Mouse (Mus musculus) inflammation-experienced regulatory T-cells, adult 6 months (primary cell): Measurements from ENCODE around the gene Coq5. TPM values are rescaled to one million over a fixed set of nuclear protein-coding genes. Genes with fewer than 3 reads are reported as not detected.

ENCODE experiments used
- ATAC-seq: one replicate; pipeline ENCODE4 v1.8.0; 2017
- polyA plus RNA-seq, 3 experiments: library from polyadenylated mRNA; unstranded; fragments of 100-300 nt; shearing (Covaris generic); gene quantifications; one replicate each; pipeline ENCODE4 v1.2.1; 2017

Coq5 gene
- polyA plus RNA-seq, 3 experiments from 2014 or later = 26.0 to 35.4 (median 31.6) TPM

- no peak for ATAC-seq
These were observed 33.6 kb downstream of the Coq5 start for GRCm38 (mm10) chr5:115312816-115313667.

- ATAC-seq = no peak
These were observed 34.1 kb downstream of the Coq5 start for GRCm38 (mm10) chr5:115313668-115313943.

GRCm38 (mm10) chr5:115316968-115317644 is 37.6 kb downstream of the Coq5 start:
- ATAC-seq = no peak

GRCm38 (mm10) chr5:115317645-115318328 is 38.3 kb downstream of the Coq5 start:
- ATAC-seq = no peak

GRCm38 (mm10) chr5:115319004-115319940 is 39.8 kb downstream of the Coq5 start:
- peak; percentile 41 for ATAC-seq

GRCm38 (mm10) chr5:115326256-115326831 is 46.9 kb downstream of the Coq5 start:
- ATAC-seq = peak; percentile 19

- ATAC-seq = peak; percentile 93
These were observed 47.6 kb downstream of the Coq5 start, which contains the start of gene Srsf9 for GRCm38 (mm10) chr5:115326875-115327609. Srsf9 (plus strand) TSS chr5:115327177.

GRCm38 (mm10) chr5:115327610-115328548 is 48.4 kb downstream of the Coq5 start:
- ATAC-seq = no peak

GRCm38 (mm10) chr5:115330955-115331354 is 51.5 kb downstream of the Coq5 start:
- ATAC-seq = no peak

GRCm38 (mm10) chr5:115333626-115334025 is 54.2 kb downstream of the Coq5 start:
- no peak for ATAC-seq

GRCm38 (mm10) chr5:115340007-115340406 is 60.5 kb downstream of the Coq5 start:
- no peak for ATAC-seq

- peak; percentile 87 for ATAC-seq
These were observed 61.3 kb downstream of the Coq5 start, which contains the start of the genes Gatc and Triap1 for GRCm38 (mm10) chr5:115340577-115341313. Gatc (minus strand) TSS chr5:115341178. Triap1 (plus strand) TSS chr5:115341225.

GRCm38 (mm10) chr5:115341314-115342165 is 62.1 kb downstream of the Coq5 start:
- peak; percentile 44 for ATAC-seq

Other genes with a start within 250 kb of the Coq5 start
- 10 to 100 TPM; 14.8 to 23.2 (median 18.5) TPM for gene Gm10401, start 181.4 kb upstream of the Coq5 start, polyA plus RNA-seq
- 10 to 100 TPM; 11.3 to 20.2 (median 18.8) TPM for gene Acads, start 160.3 kb upstream of the Coq5 start, polyA plus RNA-seq
- 10 to 100 TPM; 15.9 to 27.8 (median 21.3) TPM for gene Unc119b, start 144.7 kb upstream of the Coq5 start, polyA plus RNA-seq
- gene Mlec, start 121.5 kb upstream of the Coq5 start, polyA plus RNA-seq = 10 to 100 TPM; 25.5 to 32.7 (median 30.3) TPM
- not detected for gene Cabp1, start 85.3 kb upstream of the Coq5 start, polyA plus RNA-seq
- 100 to 1,000 TPM; 116 to 141 (median 122) TPM for gene Pop5, start 43.8 kb upstream of the Coq5 start, polyA plus RNA-seq
- 10 to 100 TPM; 29.8 to 37.7 (median 35.6) TPM for gene Rnf10, start 6.8 kb upstream of the Coq5 start, polyA plus RNA-seq
- gene Dynll1, start 21.3 kb downstream of the Coq5 start, polyA plus RNA-seq = 100 to 1,000 TPM; 360 to 571 (median 381) TPM
- gene Srsf9, start 47.5 kb downstream of the Coq5 start, polyA plus RNA-seq = 10 to 100 TPM; 15.7 to 26.8 (median 26.5) TPM
- gene Gatc, start 61.5 kb downstream of the Coq5 start, polyA plus RNA-seq = 10 to 100 TPM; 10.7 to 12.5 (median 11.3) TPM
- 10 to 100 TPM; 40.3 to 56.5 (median 51.5) TPM for gene Triap1, start 61.6 kb downstream of the Coq5 start, polyA plus RNA-seq
- gene Cox6a1, start 69.3 kb downstream of the Coq5 start, polyA plus RNA-seq = 100 to 1,000 TPM; 550 to 644 (median 560) TPM
- not detected for gene Msi1, start 149.9 kb downstream of the Coq5 start, polyA plus RNA-seq
- gene Pla2g1b, start 186.6 kb downstream of the Coq5 start, polyA plus RNA-seq = not detected
- 10 to 100 TPM; 12.0 to 18.5 (median 14.8) TPM for gene Sirt4, start 205.1 kb downstream of the Coq5 start, polyA plus RNA-seq
- 10 to 100 TPM; 13.7 to 22.1 (median 16.7) TPM for gene Pxn, start 227.0 kb downstream of the Coq5 start, polyA plus RNA-seq